Mouse (Mus musculus) adrenal gland (tissue): Measurements from ENCODE around the gene Hoxa3.

Experiments used
- intact Hi-C: fragments of 180-260 bp; cut with DNase I; formaldehyde crosslinking; loops from one replicate; pipeline ENCODE4 v1.15.1; 2025

Hoxa3 gene

GRCm38 (mm10) chr6:52247766-52248637, 34.9 kb upstream of the Hoxa3 start:
- intact Hi-C loops = no loop called here

DNA sequence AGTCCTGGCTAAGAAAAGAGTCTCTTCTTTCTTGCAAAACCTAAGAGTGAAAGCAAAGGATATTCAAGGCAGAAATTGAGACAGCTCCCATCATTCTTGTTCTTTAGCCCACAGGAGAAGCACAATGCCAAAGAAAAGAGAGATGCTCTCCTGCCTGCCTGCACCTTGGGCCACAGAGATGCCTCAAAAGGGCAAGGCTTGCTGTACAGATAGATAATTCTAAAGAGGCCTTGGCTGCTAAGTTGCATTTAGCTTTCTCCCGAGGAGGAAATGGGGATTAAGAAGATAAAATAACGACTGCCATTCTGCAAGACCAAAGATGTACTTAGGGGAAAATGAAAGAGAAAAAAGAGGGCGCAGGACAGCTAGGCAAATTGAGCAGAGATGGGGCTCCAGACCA, 33.8 kb upstream of the Hoxa3 start:
- intact Hi-C loops = no loop called here

DNA sequence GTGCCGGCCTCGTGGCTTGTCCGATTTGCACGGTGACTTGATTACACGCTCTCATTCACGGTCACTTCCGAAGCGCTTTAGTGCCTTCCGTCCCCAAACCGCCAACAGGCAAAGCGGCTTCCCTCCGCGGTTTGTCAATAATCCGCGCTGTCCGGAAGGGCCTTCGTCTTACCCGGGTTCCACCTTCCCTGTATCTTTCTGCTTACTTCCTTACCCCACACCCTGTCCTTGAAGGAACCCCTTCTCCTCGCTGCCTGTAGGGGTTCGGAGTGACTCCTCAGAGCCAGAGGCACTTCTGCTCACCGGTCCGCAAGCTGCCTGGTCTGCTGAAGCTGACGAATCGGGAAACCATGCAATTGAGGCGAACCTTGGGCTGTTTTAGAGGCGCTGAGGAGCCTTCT, 33.3 kb upstream of the Hoxa3 start:
- intact Hi-C loops = no loop called here

- intact Hi-C loops = no loop called here
These were observed 32.6 kb upstream of the Hoxa3 start, which contains the start of gene Hoxa11 for GRCm38 (mm10) chr6:52245757-52246142. Gene Hoxa11 (minus strand): TSS chr6:52245810.

DNA sequence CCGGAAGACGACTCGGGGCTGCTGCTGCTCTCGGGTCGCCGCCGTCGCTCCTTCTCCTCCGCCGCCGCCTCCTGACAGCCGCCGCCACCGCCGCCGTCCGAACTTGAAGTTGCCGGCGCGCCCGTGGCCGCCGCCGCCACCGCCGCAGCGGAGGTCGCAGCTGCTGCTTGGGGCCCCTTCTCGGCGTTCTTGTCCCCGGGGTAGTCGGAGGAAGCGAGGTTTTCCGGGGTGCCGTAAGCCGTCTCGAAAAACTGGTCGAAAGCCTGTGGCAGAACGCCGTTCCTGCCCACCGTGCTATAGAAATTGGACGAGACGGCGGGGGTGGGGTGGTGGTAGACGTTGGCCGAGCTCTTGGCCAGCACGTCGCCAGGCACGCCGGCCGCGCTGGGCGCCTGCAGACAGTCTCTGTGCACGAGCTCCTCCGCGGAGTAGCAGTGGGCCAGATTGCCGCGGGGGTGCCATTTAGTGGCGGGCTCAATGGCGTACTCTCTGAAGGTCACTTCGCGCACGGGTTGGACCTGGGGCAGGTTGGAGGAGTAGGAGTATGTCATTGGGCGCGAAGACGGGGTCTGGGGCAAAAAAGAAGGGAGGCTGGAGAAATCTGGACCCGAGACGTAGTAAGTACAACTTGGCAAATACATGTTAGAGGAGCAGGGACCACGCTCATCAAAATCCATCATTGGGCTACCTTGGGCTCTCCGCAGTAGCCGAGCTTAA, 32.1 kb upstream of the Hoxa3 start:
- intact Hi-C loops = no loop called here

GRCm38 (mm10) chr6:52244471-52245039, 31.4 kb upstream of the Hoxa3 start:
- intact Hi-C loops = no loop called here

DNA sequence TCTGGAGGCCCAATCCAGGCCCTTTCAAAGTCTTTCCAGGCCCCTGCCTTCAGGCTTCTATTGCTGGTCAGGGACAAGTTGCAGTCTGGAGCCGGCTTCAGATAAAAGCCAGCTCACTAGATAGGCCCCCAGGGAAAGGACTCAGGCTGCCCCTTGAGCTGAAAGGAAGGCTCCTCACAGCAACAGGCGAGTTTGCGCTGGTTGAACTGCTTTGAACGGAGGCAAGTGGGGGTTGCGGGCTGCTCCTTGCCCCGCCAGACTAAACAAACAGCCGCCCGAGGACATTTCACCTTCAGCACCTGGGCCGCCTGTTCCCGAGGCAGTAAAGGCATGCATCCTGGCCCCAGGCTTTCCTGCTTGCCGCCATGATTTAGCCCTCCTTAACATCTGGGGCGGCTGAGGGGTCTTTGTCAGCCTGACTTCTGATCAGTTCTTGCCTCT, 30.6 kb upstream of the Hoxa3 start:
- intact Hi-C loops = no loop called here

DNA sequence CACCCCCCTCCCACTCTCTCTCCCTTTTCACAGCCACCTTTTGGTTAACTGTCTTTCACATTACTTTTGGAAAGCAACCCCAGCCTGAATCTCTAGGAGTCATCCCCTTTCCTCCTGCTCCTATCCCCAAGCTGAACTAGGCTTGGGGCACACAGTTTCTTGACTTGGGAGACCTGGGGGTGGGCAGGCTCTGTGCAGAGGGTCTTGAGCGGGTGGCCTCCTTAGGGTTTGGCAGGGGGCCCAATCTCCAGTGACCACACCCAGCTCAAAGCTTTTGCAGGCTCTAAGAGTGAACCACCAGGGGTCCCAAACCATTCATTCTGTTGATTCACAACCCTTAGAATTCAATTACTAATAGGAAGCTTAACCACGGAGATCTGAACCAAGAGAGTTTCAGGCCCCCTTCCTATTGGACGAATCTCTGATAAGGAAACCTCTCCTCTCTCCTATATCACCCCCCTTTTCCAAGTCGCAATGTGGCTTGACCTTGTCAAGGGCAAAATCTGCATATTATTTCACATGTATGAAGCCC, 29.7 kb upstream of the Hoxa3 start:
- intact Hi-C loops = no loop called here

DNA sequence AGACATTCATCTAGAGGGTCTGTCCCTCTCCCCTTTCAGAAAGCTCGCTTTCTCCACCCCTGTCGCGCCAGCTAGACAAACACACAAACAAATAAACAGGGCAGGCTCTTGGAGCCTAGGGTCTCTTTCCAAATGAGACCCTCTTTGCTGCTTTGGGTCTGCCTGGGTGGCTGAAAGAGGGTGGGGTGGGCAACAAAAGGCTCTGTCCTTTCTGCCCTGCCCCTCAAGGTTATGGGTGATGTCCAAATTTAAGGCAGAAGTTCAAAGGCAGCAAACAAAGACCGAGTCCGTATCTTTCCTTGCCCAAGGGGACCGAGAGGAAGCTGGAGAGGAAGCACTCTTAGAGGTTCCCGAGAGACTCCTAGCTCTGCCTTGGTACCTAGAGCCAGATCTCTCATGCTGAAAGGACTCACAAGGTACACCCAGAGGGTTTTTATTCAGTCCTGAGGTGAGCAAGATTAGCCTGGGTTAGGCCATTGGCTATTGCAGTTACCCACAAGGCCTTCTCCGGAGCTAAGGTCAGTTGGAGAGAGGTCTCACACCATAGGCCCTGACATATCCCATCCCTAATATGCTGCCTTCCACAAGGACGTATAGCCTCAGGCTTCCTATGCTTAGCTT, 28.0 kb upstream of the Hoxa3 start:
- intact Hi-C loops = no loop called here

- intact Hi-C loops = no loop called here
These were observed 27.4 kb upstream of the Hoxa3 start, which contains the start of gene Hoxa10 for GRCm38 (mm10) chr6:52240389-52241000. Gene Hoxa10 (minus strand): TSS chr6:52240854.

DNA sequence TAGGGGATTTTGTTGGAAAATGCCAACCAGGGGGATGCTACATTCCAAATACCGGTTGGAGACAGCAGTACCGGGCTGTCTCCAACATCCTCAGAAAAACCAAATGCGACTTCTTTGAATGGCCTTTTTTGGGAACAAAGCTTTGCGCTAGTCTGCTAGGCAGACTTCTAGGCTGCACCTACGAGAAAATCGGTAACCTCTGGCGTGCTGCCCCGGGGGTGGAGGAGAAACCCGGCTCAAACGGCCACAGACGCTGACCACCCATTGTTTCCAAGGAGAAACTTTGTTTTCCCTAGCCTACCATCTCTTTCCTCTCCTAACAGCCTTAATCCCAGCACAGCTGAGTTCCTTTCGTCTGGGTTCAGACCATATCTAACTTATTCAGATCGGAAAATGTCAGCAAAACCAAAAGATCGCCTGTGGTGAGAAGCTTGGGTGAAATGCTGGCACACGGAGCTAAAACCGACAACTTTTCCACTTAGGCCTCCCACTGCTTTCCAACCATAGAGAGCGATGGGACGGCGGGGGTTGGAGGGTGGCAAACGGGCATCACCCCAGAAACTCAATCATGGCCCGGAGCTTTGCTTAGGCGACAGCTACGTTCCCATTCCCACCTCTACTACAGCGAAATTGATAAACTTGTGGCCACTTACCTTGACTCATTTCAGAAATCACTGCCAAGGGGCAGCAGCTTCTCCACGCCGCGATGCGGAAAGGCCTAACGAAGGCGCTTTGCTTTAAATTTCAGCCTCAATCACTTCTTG, 26.7 kb upstream of the Hoxa3 start:
- intact Hi-C loops = no loop called here

GRCm38 (mm10) chr6:52238976-52239375, 25.8 kb upstream of the Hoxa3 start:
- intact Hi-C loops = no loop called here

- intact Hi-C loops = no loop called here
These were observed 25.0 kb upstream of the Hoxa3 start for GRCm38 (mm10) chr6:52238155-52238545.

GRCm38 (mm10) chr6:52237346-52238154, 24.4 kb upstream of the Hoxa3 start:
- intact Hi-C loops = no loop called here

DNA sequence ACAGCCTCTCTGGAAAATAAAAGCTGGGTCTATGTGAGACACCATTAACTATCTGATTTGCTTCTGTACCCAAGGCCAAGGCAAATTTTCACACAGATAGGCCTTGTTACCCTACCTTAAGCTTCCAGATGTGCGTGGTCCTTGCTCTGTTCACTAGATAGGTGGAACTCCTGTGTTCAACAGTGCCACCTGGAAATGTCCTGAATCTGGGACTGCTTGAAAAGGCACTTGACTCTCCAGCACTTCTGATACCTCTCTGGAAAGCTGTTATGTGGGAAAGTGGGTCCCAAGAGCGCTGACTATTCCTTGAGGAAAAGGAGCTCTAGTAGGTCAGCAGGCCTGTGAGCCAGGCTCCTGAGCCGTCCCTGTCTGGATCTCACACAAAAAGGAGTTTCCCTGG, 23.7 kb upstream of the Hoxa3 start:
- intact Hi-C loops = no loop called here

GRCm38 (mm10) chr6:52235866-52236265, 22.7 kb upstream of the Hoxa3 start:
- intact Hi-C loops = no loop called here

DNA sequence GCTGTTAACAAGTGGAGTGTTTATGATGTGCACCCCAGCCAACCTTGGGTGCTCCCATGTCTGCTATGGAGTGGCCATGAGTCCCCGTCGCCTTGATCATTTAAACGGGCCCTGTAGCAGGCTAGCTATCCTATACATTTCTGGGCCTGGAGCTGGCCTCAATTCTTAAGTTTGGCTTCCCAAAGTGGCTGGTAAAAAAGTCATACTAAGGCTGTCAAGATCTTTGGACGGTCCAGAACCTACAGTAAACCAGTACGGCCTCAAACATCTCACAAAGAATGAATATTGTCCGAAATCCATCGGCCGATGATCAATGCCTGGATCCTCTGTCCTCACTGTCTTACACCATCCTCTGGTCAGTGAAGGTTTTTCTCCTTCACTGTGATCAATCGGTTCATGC, 22.1 kb upstream of the Hoxa3 start:
- intact Hi-C loops = no loop called here

GRCm38 (mm10) chr6:52234428-52235140, 21.4 kb upstream of the Hoxa3 start:
- intact Hi-C loops = no loop called here
